In the genomic region with DNA sequence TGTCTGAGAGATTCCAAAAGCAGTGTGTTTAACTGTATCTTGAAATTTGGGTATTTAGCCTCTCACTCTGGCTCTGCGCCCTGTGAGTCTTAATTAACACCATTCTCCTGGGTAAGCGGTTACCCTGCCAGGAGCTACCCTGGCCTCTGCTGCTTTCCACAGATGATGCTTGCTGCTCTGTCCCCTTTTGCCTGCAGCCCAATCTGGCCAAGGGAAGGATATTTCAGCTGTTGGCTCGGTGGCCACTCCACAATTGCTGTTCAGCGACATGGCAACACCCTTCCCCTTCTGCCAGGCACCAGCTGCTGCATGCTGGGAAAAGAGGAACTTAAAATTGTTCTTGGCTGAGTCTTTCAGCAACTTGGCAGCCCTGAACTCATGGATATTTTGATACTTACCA, we compare ENCODE assay signal across 9 mouse cellular contexts.
DNase-seq lines count a peak whose midpoint lies in the region; ATAC-seq and TF ChIP-seq lines count a peak whose summit lies in the region.
"Had no signal": no experiment of that assay in that cellular context is flagged by ENCODE, and none has a peak within 500 bp of the region (broad histone marks: within the 10 kb centered on the region; RNA-seq: fewer than 3 reads in every experiment).

No protein-coding gene starts in this region.

- no peaks in the 10 kb centered on the region for H3K36me3 ChIP-seq in forebrain, embryonic 13.5 days (ENCODE audit: poor library complexity, severe bottlenecking)
- no peaks in the 10 kb centered on the region for H3K36me3 ChIP-seq in forebrain, embryonic 11.5 days (ENCODE audit: control insufficient read depth, insufficient read depth, low read length)
- H3K36me3 ChIP-seq in heart, postnatal 0 days (replicated peaks; ENCODE audit: control insufficient read depth, insufficient read depth, low read length): no peaks in the 10 kb centered on the region
- no peaks in the 10 kb centered on the region for H3K36me3 ChIP-seq in lung, postnatal 0 days (ENCODE audit: insufficient read depth, low read length)
- H3K36me3 ChIP-seq in intestine, embryonic 16.5 days (ENCODE audit: control insufficient read depth, insufficient read depth, low read length): no peaks in the 10 kb centered on the region

- no peaks in the 10 kb centered on the region for H3K9me3 ChIP-seq in forebrain, embryonic 13.5 days (replicated peaks)
- no peaks in the 10 kb centered on the region for H3K9me3 ChIP-seq in forebrain, embryonic 11.5 days (ENCODE audit: control insufficient read depth, low read length)
- no peaks in the 10 kb centered on the region for H3K9me3 ChIP-seq in heart, postnatal 0 days (replicated peaks; ENCODE audit: control insufficient read depth, low read length)
- H3K9me3 ChIP-seq in lung, postnatal 0 days (ENCODE audit: low read length): no peaks in the 10 kb centered on the region
- no peaks in the 10 kb centered on the region for H3K9me3 ChIP-seq in intestine, embryonic 16.5 days (ENCODE audit: control insufficient read depth, low read length)

- H3K9ac ChIP-seq in forebrain, embryonic 13.5 days: no peak overlapping the region
- no peak overlapping the region for H3K9ac ChIP-seq in forebrain, embryonic 11.5 days (ENCODE audit: low read length)
- H3K9ac ChIP-seq in heart, postnatal 0 days (replicated peaks; ENCODE audit: low read depth, low read length): no peak overlapping the region
- H3K9ac ChIP-seq in lung, postnatal 0 days (replicated peaks; ENCODE audit: low read depth): no peak overlapping the region
- no peak overlapping the region for H3K9ac ChIP-seq in intestine, embryonic 16.5 days (ENCODE audit: low read depth, low read length)
- H3K9ac ChIP-seq: lung, embryonic 14.5 days had no signal

- no peak overlapping the region for H3K4me2 ChIP-seq in forebrain, embryonic 13.5 days
- no peak overlapping the region for H3K4me2 ChIP-seq in forebrain, embryonic 11.5 days (ENCODE audit: low read depth, low read length, severe bottlenecking)
- H3K4me2 ChIP-seq in heart, postnatal 0 days (ENCODE audit: low read depth, low read length): no peak overlapping the region
- no peak overlapping the region for H3K4me2 ChIP-seq in lung, postnatal 0 days (replicated peaks; ENCODE audit: low read depth, low read length)
- H3K4me2 ChIP-seq in intestine, embryonic 16.5 days (ENCODE audit: low read depth, low read length): no peak overlapping the region
- H3K4me2 ChIP-seq: lung, embryonic 14.5 days had no signal

- no peak for TF ChIP-seq CTCF in heart, postnatal 0 days (IDR thresholded peaks at IDR 0.05; ENCODE audit: low read depth)
- TF ChIP-seq CTCF in lung, postnatal 0 days (IDR thresholded peaks at IDR 0.05): no peak

- 0 out of 2 replicates have a peak, but pooled peaks cover 8% of the 10 kb centered on the region for H3K27me3 ChIP-seq in forebrain, embryonic 13.5 days
- no peaks in the 10 kb centered on the region for H3K27me3 ChIP-seq in forebrain, embryonic 11.5 days (ENCODE audit: control insufficient read depth, insufficient read depth, low read length)
- H3K27me3 ChIP-seq in heart, postnatal 0 days (ENCODE audit: control insufficient read depth, insufficient read depth, low read length): no peaks in the 10 kb centered on the region
- H3K27me3 ChIP-seq in lung, postnatal 0 days (replicated peaks; ENCODE audit: insufficient read depth, low read length): no peaks in the 10 kb centered on the region
- no peaks in the 10 kb centered on the region for H3K27me3 ChIP-seq in intestine, embryonic 16.5 days (replicated peaks; ENCODE audit: control insufficient read depth, insufficient read depth, low read length)

- no peak for DNase-seq in forebrain, embryonic 11.5 days (ENCODE audit: low spot score)
- peak; percentile 86 to 92 for DNase-seq in cerebellum, postnatal 10 days
- DNase-seq in heart, postnatal 0 days (ENCODE audit: low spot score): peak; percentile 12
- peak; percentile 90 for DNase-seq in left cerebral cortex, postnatal 4 days
- DNase-seq in lung, postnatal 0 days (ENCODE audit: low spot score): no peak
- DNase-seq: lung, embryonic 14.5 days had no signal

- peak overlapping the region; percentile 5; the same call in 1 of the 2 replicates for H3K27ac ChIP-seq in forebrain, embryonic 13.5 days
- no peak overlapping the region for H3K27ac ChIP-seq in forebrain, embryonic 11.5 days (ENCODE audit: low read depth, low read length)
- no peak overlapping the region for H3K27ac ChIP-seq in heart, postnatal 0 days (ENCODE audit: low read depth)
- no peak overlapping the region for H3K27ac ChIP-seq in lung, postnatal 0 days (ENCODE audit: low read length)
- H3K27ac ChIP-seq in intestine, embryonic 16.5 days (ENCODE audit: low read length): no peak overlapping the region

- TF ChIP-seq EP300 in heart, postnatal 0 days (IDR thresholded peaks at IDR 0.05; ENCODE audit: low read depth): no peak
- TF ChIP-seq EP300 in lung, postnatal 0 days (IDR thresholded peaks at IDR 0.05): no peak

- peak; percentile 81 for ATAC-seq in forebrain, embryonic 13.5 days
- no peak for ATAC-seq in forebrain, embryonic 11.5 days (replicated peaks; ENCODE audit: low FRiP score)
- no peak for ATAC-seq in heart, postnatal 0 days (ENCODE audit: insufficient read depth, low read depth)
- ATAC-seq in lung, postnatal 0 days: no peak
- ATAC-seq in CD4-positive, CD25-positive, alpha-beta regulatory T cell, adult 4 months: no peak
- no peak for ATAC-seq in intestine, embryonic 16.5 days

- no peak overlapping the region for H3K4me3 ChIP-seq in forebrain, embryonic 13.5 days
- no peak overlapping the region for H3K4me3 ChIP-seq in forebrain, embryonic 11.5 days (ENCODE audit: low read depth, low read length)
- H3K4me3 ChIP-seq in heart, postnatal 0 days (ENCODE audit: low read depth, low read length): no peak overlapping the region
- no peak overlapping the region for H3K4me3 ChIP-seq in lung, postnatal 0 days (ENCODE audit: low read depth, low read length)
- H3K4me3 ChIP-seq in intestine, embryonic 16.5 days (ENCODE audit: low read length): no peak overlapping the region

- 57% methylated on average over 4 of the region's 4 CpGs for WGBS in forebrain, embryonic 13.5 days
- 74% methylated on average over 4 of the region's 4 CpGs for WGBS in forebrain, embryonic 11.5 days
- WGBS in heart, postnatal 0 days: 72% methylated on average over 4 of the region's 4 CpGs
- WGBS in lung, postnatal 0 days: 76% methylated on average over 4 of the region's 4 CpGs
- WGBS in intestine, embryonic 16.5 days: 78% methylated on average over 4 of the region's 4 CpGs

- peaks cover 9% of the 10 kb centered on the region; the same call in 1 of the 2 replicates for H3K4me1 ChIP-seq in forebrain, embryonic 13.5 days
- H3K4me1 ChIP-seq in forebrain, embryonic 11.5 days (replicated peaks; ENCODE audit: control insufficient read depth, insufficient read depth, low read length): no peaks in the 10 kb centered on the region
- H3K4me1 ChIP-seq in heart, postnatal 0 days (ENCODE audit: control insufficient read depth, insufficient read depth): no peaks in the 10 kb centered on the region
- H3K4me1 ChIP-seq in lung, postnatal 0 days (ENCODE audit: insufficient read depth, low read depth, low read length): no peaks in the 10 kb centered on the region
- no peaks in the 10 kb centered on the region for H3K4me1 ChIP-seq in intestine, embryonic 16.5 days (ENCODE audit: control insufficient read depth, insufficient read depth, low read length)

- intact Hi-C loops in left cerebral cortex, postnatal 4 days (cut with DNase I): no loop called here

Comparison
In these comparisons a context has a peak if more than half of its experiments do, and no peak if none do; other contexts are left out.
1. DNase-seq: peak in cerebellum, postnatal 10 days (2 of 2), heart, postnatal 0 days (single experiment) and left cerebral cortex, postnatal 4 days (single experiment); none in forebrain, embryonic 11.5 days (single experiment) and lung, postnatal 0 days (single experiment).